Mouse (Mus musculus): ENCODE measurements around the gene Ly9. TPM values are rescaled to one million over a fixed set of nuclear protein-coding genes. Genes with fewer than 3 reads are reported as not detected.

Gene Ly9
- total and polyA plus RNA-seq, 3 experiments: 43.6 to 68.6 (median 57.8) TPM

DNA sequence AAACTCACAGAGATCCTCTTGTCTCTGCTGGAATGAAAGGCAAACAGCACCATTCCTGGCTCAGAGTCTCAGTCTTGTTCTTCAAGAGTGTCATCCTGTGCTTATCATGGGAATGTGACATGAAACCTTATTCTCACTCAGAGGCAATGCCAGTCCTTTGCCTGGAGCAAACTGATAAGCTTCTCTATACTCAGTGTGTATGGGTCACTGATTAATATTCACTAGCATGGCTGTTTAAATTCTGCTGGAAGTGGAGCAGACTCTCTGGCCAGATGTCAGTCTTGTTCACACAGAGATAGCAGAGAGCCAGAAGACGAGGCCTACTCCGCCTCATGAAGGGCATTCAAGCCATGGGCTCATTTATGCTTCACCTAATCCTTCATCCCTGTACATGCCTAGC is 22.6 kb downstream of the Ly9 start:
- no peak overlapping the region for H3K4me3 ChIP-seq (replicated peaks in 1 of 3; ENCODE audit: low read depth in 2 of 3, low read length in 2 of 3, poor library complexity in 1 of 3)
- dilution Hi-C loops (cut with MboI; ENCODE audit: extremely low pct_ligation_motif_present, extremely low pct_unique_long_range_greater_than_20kb, low sequenced_read_pairs) (no loop called here), in situ Hi-C loops (cut with MboI; ENCODE audit: low pct_ligation_motif_present, low pct_unique_long_range_greater_than_20kb, low sequenced_read_pairs) (no loop called here)
- H3K36me3 ChIP-seq (replicated peaks in 1 of 2; ENCODE audit: control insufficient read depth in 1 of 2, insufficient read depth in 1 of 2, low read length in 1 of 2): peaks cover 13 to 20% of the 10 kb centered on the region in 2 experiments
- H3K9me3 ChIP-seq (replicated peaks; ENCODE audit: low read length): no peaks in the 10 kb centered on the region
- no peaks in the 10 kb centered on the region for H3K79me2 ChIP-seq (replicated peaks; ENCODE audit: control insufficient read depth, extremely low read depth, insufficient read depth, poor library complexity, severe bottlenecking)
- no peak for DNase-seq (ENCODE audit: extremely low read depth)
- no peaks in the 10 kb centered on the region for H3K4me1 ChIP-seq (ENCODE audit: control insufficient read depth in 1 of 2, insufficient read depth in 2 of 2)
- H3K27ac ChIP-seq (ENCODE audit: insufficient read depth, low read depth): no peak overlapping the region
- no peaks in the 10 kb centered on the region for H3K27me3 ChIP-seq (replicated peaks)
- TF ChIP-seq E2F4 (IDR thresholded peaks at IDR 0.05; ENCODE audit: insufficient replicate concordance, low read depth, low read length) (no peak), CHD1 (IDR thresholded peaks at IDR 0.05; ENCODE audit: low read depth, low read length) (no peak), SMC3 (IDR thresholded peaks at IDR 0.05; ENCODE audit: low read depth, low read length) (no peak), CHD2 (IDR thresholded peaks at IDR 0.05; ENCODE audit: low read length) (no peak), MXI1 (IDR thresholded peaks at IDR 0.05; ENCODE audit: low read depth, low read length) (no peak), MAZ (IDR thresholded peaks at IDR 0.05; ENCODE audit: low read depth, low read length) (no peak), NELFE (IDR thresholded peaks at IDR 0.05; ENCODE audit: low read depth, low read length) (no peak), IRF4 (IDR thresholded peaks at IDR 0.05; ENCODE audit: low read depth, low read length) (no peak), ETS1 (conservative IDR thresholded peaks at IDR 0.05; ENCODE audit: low read depth, low read length) (no peak), JUN (IDR thresholded peaks at IDR 0.05; ENCODE audit: insufficient read depth, low read depth, low read length) (no peak), HCFC1 (IDR thresholded peaks at IDR 0.05; ENCODE audit: low read depth, low read length) (no peak), POLR2A (IDR thresholded peaks at IDR 0.05; ENCODE audit: low read depth, low read length) (no peak), MAX (IDR thresholded peaks at IDR 0.05; ENCODE audit: low read length) (no peak), USF2 (conservative IDR thresholded peaks at IDR 0.05; ENCODE audit: low read depth, low read length) (no peak), RCOR1 (conservative IDR thresholded peaks at IDR 0.05; ENCODE audit: low read depth, low read length) (no peak), TCF12 (IDR thresholded peaks at IDR 0.05; ENCODE audit: low read depth, low read length) (no peak)
- H3K9ac ChIP-seq (ENCODE audit: insufficient read depth, low read depth): no peak overlapping the region
- no peak overlapping the region for H3K4me2 ChIP-seq (ENCODE audit: insufficient read depth, low read depth, poor library complexity, severe bottlenecking)

DNA sequence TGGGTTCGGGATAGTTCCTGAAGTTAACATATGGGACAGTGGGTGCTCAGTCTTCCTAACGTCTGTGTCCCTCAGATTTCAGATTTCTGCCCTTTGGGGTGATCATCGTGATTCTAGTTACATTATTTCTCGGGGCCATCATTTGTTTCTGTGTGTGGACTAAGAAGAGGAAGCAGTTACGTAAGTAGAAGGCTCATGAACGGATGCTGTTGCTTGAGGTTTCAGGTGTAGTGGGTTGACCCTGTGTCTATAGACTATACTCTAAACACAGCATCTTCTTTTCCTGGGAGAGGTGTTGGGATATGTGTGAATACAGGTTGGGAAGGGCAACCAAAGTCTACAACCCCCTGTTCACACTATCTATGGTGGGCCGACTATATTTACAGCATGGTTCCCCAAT is 30.0 kb downstream of the Ly9 start:
- in situ Hi-C loops (cut with MboI; ENCODE audit: low pct_ligation_motif_present, low pct_unique_long_range_greater_than_20kb, low sequenced_read_pairs): no loop called here
- Histone ChIP-seq H3K4me2 (ENCODE audit: insufficient read depth, low read depth, poor library complexity, severe bottlenecking) (no peak overlapping the region), H3K36me3 (replicated peaks in 1 of 2; ENCODE audit: control insufficient read depth in 1 of 2, insufficient read depth in 1 of 2, low read length in 1 of 2) (no peaks in the 10 kb centered on the region), H3K9ac (ENCODE audit: insufficient read depth, low read depth) (no peak overlapping the region), H3K27ac (ENCODE audit: insufficient read depth, low read depth) (no peak overlapping the region), H3K4me3 (replicated peaks in 1 of 3; ENCODE audit: low read depth in 2 of 3, low read length in 2 of 3, poor library complexity in 1 of 3) (no peak overlapping the region), H3K79me2 (replicated peaks; ENCODE audit: control insufficient read depth, extremely low read depth, insufficient read depth, poor library complexity, severe bottlenecking) (no peaks in the 10 kb centered on the region), H3K4me1 (ENCODE audit: control insufficient read depth in 1 of 2, insufficient read depth in 2 of 2) (no peaks in the 10 kb centered on the region), H3K9me3 (replicated peaks; ENCODE audit: low read length) (no peaks in the 10 kb centered on the region), H3K27me3 (replicated peaks) (no peaks in the 10 kb centered on the region)
- TF ChIP-seq NRF1 (IDR thresholded peaks at IDR 0.05; ENCODE audit: low read depth, low read length) (no peak), MXI1 (IDR thresholded peaks at IDR 0.05; ENCODE audit: low read depth, low read length) (no peak), POLR2A (IDR thresholded peaks at IDR 0.05; ENCODE audit: low read depth, low read length) (no peak), EP300 (IDR thresholded peaks at IDR 0.05; ENCODE audit: low read length) (no peak), GABPA (IDR thresholded peaks at IDR 0.05; ENCODE audit: insufficient replicate concordance, low read depth, low read length) (no peak), CHD2 (IDR thresholded peaks at IDR 0.05; ENCODE audit: low read length) (no peak), KAT2A (IDR thresholded peaks at IDR 0.05; ENCODE audit: insufficient replicate concordance, low read length) (no peak), ELF1 (IDR thresholded peaks at IDR 0.05; ENCODE audit: low read depth, low read length) (no peak), RCOR1 (conservative IDR thresholded peaks at IDR 0.05; ENCODE audit: low read depth, low read length) (no peak), CHD1 (IDR thresholded peaks at IDR 0.05; ENCODE audit: low read depth, low read length) (no peak), USF1 (IDR thresholded peaks at IDR 0.05; ENCODE audit: low read depth, low read length) (no peak), MAX (IDR thresholded peaks at IDR 0.05; ENCODE audit: low read length) (no peak), SMC3 (IDR thresholded peaks at IDR 0.05; ENCODE audit: low read depth, low read length) (no peak), JUN (IDR thresholded peaks at IDR 0.05; ENCODE audit: insufficient read depth, low read depth, low read length) (no peak), ZC3H11A (IDR thresholded peaks at IDR 0.05; ENCODE audit: low read depth, low read length) (no peak)
- dilution Hi-C loops (cut with MboI; ENCODE audit: extremely low pct_ligation_motif_present, extremely low pct_unique_long_range_greater_than_20kb, low sequenced_read_pairs): no loop called here
- no peak for DNase-seq (ENCODE audit: extremely low read depth)
